Mouse (Mus musculus): ENCODE measurements around the gene AA467197. TPM values are rescaled to one million over a fixed set of nuclear protein-coding genes. Genes with fewer than 3 reads are reported as not detected.

Gene AA467197
- polyA plus RNA-seq, 1 experiment from 2014 or later = 0.53 TPM

- H3K27ac ChIP-seq (replicated peaks) = no peak overlapping the region
- H3K27me3 ChIP-seq = no peaks in the 10 kb centered on the region
- ATAC-seq (ENCODE audit: low FRiP score, low read depth) = no peak
- H3K4me3 ChIP-seq = no peak overlapping the region
- no peaks in the 10 kb centered on the region for H3K36me3 ChIP-seq
- H3K4me1 ChIP-seq (replicated peaks) = peaks cover 4% of the 10 kb centered on the region
- 75% methylated on average over 6 of the region's 6 CpGs for WGBS
- H3K9ac ChIP-seq = no peak overlapping the region
- H3K9me3 ChIP-seq = no peaks in the 10 kb centered on the region
- no peak overlapping the region for H3K4me2 ChIP-seq
Observed at GRCm38 (mm10) chr2:122617792-122618191, 19.0 kb upstream of the AA467197 start.

DNA sequence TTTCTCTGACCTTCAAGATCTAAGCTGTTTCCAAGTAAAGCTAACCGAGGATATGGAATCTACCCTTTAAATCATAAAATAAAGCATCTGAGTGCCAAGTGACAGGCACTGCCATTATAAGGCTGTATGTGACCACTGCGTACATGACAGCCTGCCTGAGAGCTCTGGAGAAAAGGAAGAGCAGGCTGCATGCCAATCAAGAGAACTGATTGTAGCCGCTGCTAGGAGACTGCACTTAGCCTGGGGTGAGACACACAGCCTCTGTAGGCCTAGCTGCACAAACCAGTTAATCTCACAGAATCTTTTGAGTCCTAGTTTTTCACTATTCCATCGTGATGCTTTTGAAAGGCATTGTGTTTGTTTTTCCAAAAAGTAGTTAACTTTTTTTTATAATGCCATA, 18.1 kb upstream of the AA467197 start:
- Histone ChIP-seq H3K27ac (replicated peaks) (no peak overlapping the region), H3K9me3 (no peaks in the 10 kb centered on the region), H3K4me1 (replicated peaks) (peaks cover 4% of the 10 kb centered on the region), H3K27me3 (no peaks in the 10 kb centered on the region), H3K36me3 (no peaks in the 10 kb centered on the region), H3K9ac (no peak overlapping the region), H3K4me3 (no peak overlapping the region), H3K4me2 (no peak overlapping the region)
- ATAC-seq (ENCODE audit: low FRiP score, low read depth) = no peak
- 19% methylated on average over 4 of the region's 4 CpGs for WGBS

- Histone ChIP-seq H3K27me3 (no peaks in the 10 kb centered on the region), H3K9me3 (no peaks in the 10 kb centered on the region), H3K36me3 (no peaks in the 10 kb centered on the region), H3K27ac (replicated peaks) (no peak overlapping the region), H3K9ac (no peak overlapping the region), H3K4me2 (no peak overlapping the region), H3K4me3 (no peak overlapping the region), H3K4me1 (replicated peaks) (peaks cover 4% of the 10 kb centered on the region)
- ATAC-seq (ENCODE audit: low FRiP score, low read depth) = no peak
- WGBS = 88% methylated on average over 9 of the region's 9 CpGs
Observed at GRCm38 (mm10) chr2:122621337-122622110, 15.3 kb upstream of the AA467197 start.

- no peaks in the 10 kb centered on the region for H3K36me3 ChIP-seq
- WGBS = 65% methylated on average over 7 of the region's 7 CpGs
- peaks cover 7% of the 10 kb centered on the region for H3K4me1 ChIP-seq (replicated peaks)
- H3K4me2 ChIP-seq = no peak overlapping the region
- H3K9me3 ChIP-seq = no peaks in the 10 kb centered on the region
- no peak for ATAC-seq (ENCODE audit: low FRiP score, low read depth)
- H3K27me3 ChIP-seq = no peaks in the 10 kb centered on the region
- no peak overlapping the region for H3K4me3 ChIP-seq
- no peak overlapping the region for H3K27ac ChIP-seq (replicated peaks)
- no peak overlapping the region for H3K9ac ChIP-seq
Observed at GRCm38 (mm10) chr2:122625930-122626329, 10.9 kb upstream of the AA467197 start.

DNA sequence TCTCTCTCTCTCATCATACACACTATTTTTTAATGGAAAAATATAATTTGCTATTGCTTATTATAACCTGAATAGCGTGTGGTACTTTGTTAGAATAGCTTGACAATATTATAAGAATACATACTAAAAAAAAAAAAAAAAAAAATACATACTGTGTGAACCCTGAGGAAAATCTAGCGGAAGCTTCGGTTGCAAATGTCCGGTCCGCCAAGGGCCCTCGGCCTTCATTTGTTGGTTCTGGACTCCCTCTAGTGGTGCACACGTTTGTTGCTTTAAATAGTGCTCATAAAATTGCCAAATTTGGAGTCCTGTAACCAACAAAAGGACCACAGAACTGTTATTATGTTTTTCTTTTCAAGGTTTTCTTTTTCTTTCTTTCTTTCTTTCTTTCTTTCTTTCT, 7.8 kb upstream of the AA467197 start:
- Histone ChIP-seq H3K4me2 (peak overlapping the region; percentile 29; the same call in 1 of the 2 replicates), H3K9me3 (no peaks in the 10 kb centered on the region), H3K4me3 (no peak overlapping the region), H3K36me3 (peaks cover 11% of the 10 kb centered on the region), H3K27me3 (no peaks in the 10 kb centered on the region), H3K4me1 (replicated peaks) (peaks cover 19% of the 10 kb centered on the region), H3K27ac (replicated peaks) (no peak overlapping the region), H3K9ac (0 out of 2 replicates have a peak overlapping the region, but pooled peaks have one; percentile 10)
- no peak for ATAC-seq (ENCODE audit: low FRiP score, low read depth)
- whole genome bisulfite sequencing = 0% methylated on average over 7 of the region's 7 CpGs

DNA sequence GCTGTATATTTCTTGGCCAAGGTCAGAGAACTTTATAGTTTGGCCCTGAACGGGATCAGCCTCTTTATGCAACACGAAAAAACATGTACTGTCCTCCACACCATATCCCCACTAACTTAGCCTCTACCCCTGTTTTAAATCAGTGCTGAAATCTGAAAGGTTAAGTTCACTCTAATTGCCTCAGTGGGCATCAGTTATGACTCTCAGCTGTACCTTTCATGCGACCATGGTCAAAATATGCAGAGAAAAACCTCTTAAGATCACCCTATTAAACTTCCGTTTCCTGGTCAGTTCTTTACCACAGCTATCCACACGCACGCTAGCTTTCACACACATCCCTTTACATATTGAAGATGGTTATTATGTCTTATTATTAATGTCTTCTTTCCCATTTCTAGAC, 6.9 kb upstream of the AA467197 start:
- peaks cover 19% of the 10 kb centered on the region for H3K4me1 ChIP-seq (replicated peaks)
- peak overlapping the region; percentile 91 for H3K4me2 ChIP-seq
- H3K9me3 ChIP-seq = no peaks in the 10 kb centered on the region
- peak overlapping the region; percentile 85 for H3K4me3 ChIP-seq
- no peaks in the 10 kb centered on the region for H3K27me3 ChIP-seq
- WGBS = 68% methylated on average over 6 of the region's 6 CpGs
- H3K27ac ChIP-seq (replicated peaks) = peak overlapping the region; percentile 72; the same call in 1 of the 2 replicates
- peak overlapping the region; percentile 89 for H3K9ac ChIP-seq
- H3K36me3 ChIP-seq = peaks cover 13% of the 10 kb centered on the region
- no peak for ATAC-seq (ENCODE audit: low FRiP score, low read depth)

GRCm38 (mm10) chr2:122630465-122631225, 6.1 kb upstream of the AA467197 start:
- Histone ChIP-seq H3K4me3 (peak overlapping the region; percentile 85), H3K4me1 (replicated peaks) (peaks cover 19% of the 10 kb centered on the region), H3K36me3 (peaks cover 13% of the 10 kb centered on the region), H3K4me2 (peak overlapping the region; percentile 91), H3K9ac (peak overlapping the region; percentile 89), H3K9me3 (no peaks in the 10 kb centered on the region), H3K27me3 (no peaks in the 10 kb centered on the region), H3K27ac (replicated peaks) (peak overlapping the region; percentile 85)
- peak; percentile 87 for ATAC-seq (ENCODE audit: low FRiP score, low read depth)
- WGBS = under 1% methylated on average over 75 of the region's 75 CpGs

GRCm38 (mm10) chr2:122631226-122631801, 5.5 kb upstream of the AA467197 start:
- Histone ChIP-seq H3K4me2 (peak overlapping the region; percentile 91), H3K9ac (peak overlapping the region; percentile 89), H3K9me3 (no peaks in the 10 kb centered on the region), H3K4me1 (replicated peaks) (peaks cover 19% of the 10 kb centered on the region), H3K27ac (replicated peaks) (peak overlapping the region; percentile 85), H3K36me3 (peaks cover 13% of the 10 kb centered on the region), H3K4me3 (peak overlapping the region; percentile 85), H3K27me3 (no peaks in the 10 kb centered on the region; the same call in 1 of the 2 replicates)
- WGBS = under 1% methylated on average over 39 of the region's 53 CpGs
- ATAC-seq (ENCODE audit: low FRiP score, low read depth) = peak; percentile 43

GRCm38 (mm10) chr2:122637526-122637997, 776 bp downstream of the AA467197 start:
- WGBS = 1% methylated on average over 36 of the region's 36 CpGs
- peaks cover 5% of the 10 kb centered on the region for H3K4me1 ChIP-seq (replicated peaks)
- H3K4me2 ChIP-seq = peak overlapping the region; percentile 86
- no peak overlapping the region for H3K27ac ChIP-seq (replicated peaks)
- no peaks in the 10 kb centered on the region for H3K9me3 ChIP-seq
- peaks cover 13% of the 10 kb centered on the region for H3K27me3 ChIP-seq
- peak overlapping the region; percentile 50; the same call in 1 of the 2 replicates for H3K9ac ChIP-seq
- peak; percentile 71; the same call in 1 of the 2 replicates for ATAC-seq (ENCODE audit: low FRiP score, low read depth)
- H3K36me3 ChIP-seq = peaks cover 13% of the 10 kb centered on the region
- peak overlapping the region; percentile 46 for H3K4me3 ChIP-seq

DNA sequence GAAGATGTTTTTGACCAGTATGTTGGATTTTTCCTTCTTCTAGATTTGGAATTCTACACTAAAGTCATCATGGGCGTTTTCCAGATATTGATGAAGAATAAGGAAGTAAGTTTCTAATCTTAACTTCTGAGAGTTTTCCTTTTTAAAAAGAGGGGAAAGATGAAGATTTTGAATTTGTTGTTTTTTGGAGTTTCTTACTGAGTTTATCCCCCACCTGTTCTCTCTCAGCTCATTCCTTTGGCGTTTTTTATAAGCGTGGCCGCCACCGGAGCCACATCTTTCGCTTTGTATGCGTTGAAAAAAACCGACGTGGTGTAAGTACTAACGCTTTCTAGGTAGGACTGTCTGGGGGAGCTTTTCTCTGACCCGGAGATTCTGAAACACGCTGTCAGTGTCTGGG, 1.2 kb downstream of the AA467197 start:
- H3K9me3 ChIP-seq = no peaks in the 10 kb centered on the region
- peak overlapping the region; percentile 46 for H3K4me3 ChIP-seq
- 40% methylated on average over 12 of the region's 12 CpGs for WGBS
- H3K36me3 ChIP-seq = peaks cover 10% of the 10 kb centered on the region
- H3K9ac ChIP-seq = peak overlapping the region; percentile 50; the same call in 1 of the 2 replicates
- H3K4me2 ChIP-seq = peak overlapping the region; percentile 86
- H3K4me1 ChIP-seq (replicated peaks) = peaks cover 5% of the 10 kb centered on the region; the same call in 1 of the 2 replicates
- no peak for ATAC-seq (ENCODE audit: low FRiP score, low read depth)
- H3K27ac ChIP-seq (replicated peaks) = no peak overlapping the region
- peaks cover 13% of the 10 kb centered on the region for H3K27me3 ChIP-seq

DNA sequence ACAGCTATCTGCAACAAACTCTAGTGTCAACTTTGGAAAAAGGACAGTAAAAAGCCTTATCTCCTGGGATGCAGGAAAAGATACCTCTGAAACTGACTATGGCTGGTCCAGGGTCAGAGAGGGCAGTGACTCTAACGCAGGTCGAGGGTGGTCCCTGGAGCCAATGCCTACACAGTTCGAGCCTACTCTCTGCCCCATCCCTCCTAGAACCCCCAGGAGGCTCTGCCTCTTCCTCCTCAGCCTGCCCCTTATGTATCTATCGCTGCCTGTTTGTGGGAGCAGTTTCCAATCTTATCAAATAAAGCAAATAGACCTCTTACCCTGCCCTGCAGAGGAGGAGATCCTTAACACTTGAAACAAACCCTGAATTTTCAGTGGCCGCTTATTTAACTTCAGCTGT, 1.9 kb downstream of the AA467197 start:
- Histone ChIP-seq H3K4me1 (replicated peaks) (peaks cover 5% of the 10 kb centered on the region; the same call in 1 of the 2 replicates), H3K27ac (replicated peaks) (no peak overlapping the region), H3K4me2 (no peak overlapping the region), H3K4me3 (no peak overlapping the region), H3K36me3 (0 out of 2 replicates have a peak, but pooled peaks cover 4% of the 10 kb centered on the region), H3K27me3 (peaks cover 13% of the 10 kb centered on the region), H3K9ac (no peak overlapping the region), H3K9me3 (no peaks in the 10 kb centered on the region)
- WGBS = 56% methylated on average over 5 of the region's 5 CpGs
- no peak for ATAC-seq (ENCODE audit: low FRiP score, low read depth)

All from hindbrain, embryonic 15.5 days (tissue).